Mouse (Mus musculus) hindbrain, embryonic 16.5 days (tissue): ENCODE measurements around the gene Rpl27a. TPM values are rescaled to one million over a fixed set of nuclear protein-coding genes. Genes with fewer than 3 reads are reported as not detected.

Source experiments
- ATAC-seq: fragments of 200-750 bp; cut with Nextera tagmentation; 2 replicates; pipeline ENCODE4 v1.8.0; 2017; ENCODE audit warnings: moderate TSS enrichment, moderate library complexity
- H3K27ac ChIP-seq: fragments of 300-500 bp; sonication (generic); 2 replicates; pipeline ENCODE4 v1.5.1; 2014; ENCODE audit warnings: low read depth, mild to moderate bottlenecking, control low read depth, low read length, moderate library complexity
- H3K27me3 ChIP-seq: fragments of 300-500 bp; sonication (generic); replicated peaks from 2 replicates; pipeline ENCODE4 v1.6.1; 2014; ENCODE audit warnings: low read length; ENCODE audit not compliant: control insufficient read depth, insufficient read depth
- H3K36me3 ChIP-seq: fragments of 300-500 bp; sonication (generic); 2 replicates; pipeline ENCODE4 v1.6.1; 2014; ENCODE audit warnings: mild to moderate bottlenecking, low read length, moderate library complexity, mixed read lengths; ENCODE audit not compliant: control insufficient read depth, insufficient read depth
- H3K4me1 ChIP-seq: fragments of 300-500 bp; sonication (generic); 2 replicates; pipeline ENCODE4 v1.6.1; 2014; ENCODE audit warnings: low read depth, low read length; ENCODE audit not compliant: control insufficient read depth, insufficient read depth
- H3K4me2 ChIP-seq: fragments of 300-500 bp; sonication (generic); 2 replicates; pipeline ENCODE4 v1.6.1; 2014; ENCODE audit warnings: mild to moderate bottlenecking, low read length, control low read depth, moderate library complexity
- H3K4me3 ChIP-seq: fragments of 300-500 bp; sonication (generic); 2 replicates; pipeline ENCODE4 v1.5.1; 2014; ENCODE audit warnings: mild to moderate bottlenecking, low read length, control low read depth, moderate library complexity
- H3K9ac ChIP-seq: fragments of 300-500 bp; sonication (generic); 2 replicates; pipeline ENCODE4 v1.6.1; 2014; ENCODE audit warnings: low read depth, mild to moderate bottlenecking, control low read depth, low read length, moderate library complexity
- H3K9me3 ChIP-seq: fragments of 300-500 bp; sonication (generic); 2 replicates; pipeline ENCODE4 v1.6.1; 2014; ENCODE audit warnings: mild to moderate bottlenecking, low read length, moderate library complexity; ENCODE audit not compliant: control insufficient read depth
- WGBS: fragments of 180-500 bp; shearing (Covaris S2); extraction: QIAGEN DNeasy Blood & Tissue Kit; methylation state at CpG from one replicate; pipeline ENCODE4 v1.1.7; 2014; 5-methylcytosine and 5-hydroxymethylcytosine counted together
- polyA plus RNA-seq: library from polyadenylated mRNA; unstranded; fragments of >200 nt; fragmentation: Nextera tagmentation; extraction: Ambion mirVana; gene quantifications from 2 replicates; pipeline ENCODE4 v1.2.1, GENCODE M21; 2015

Rpl27a gene
- polyA plus RNA-seq, 1 experiment from 2014 or later = 80.8 TPM

GRCm38 (mm10) chr7:109532691-109533090 is 13.7 kb downstream of the Rpl27a start:
- Histone ChIP-seq H3K9ac (no peak overlapping the region), H3K4me3 (no peak overlapping the region), H3K4me2 (no peak overlapping the region), H3K36me3 (no peaks in the 10 kb centered on the region), H3K27ac (no peak overlapping the region), H3K4me1 (peaks cover 11% of the 10 kb centered on the region), H3K27me3 (no peaks in the 10 kb centered on the region), H3K9me3 (no peaks in the 10 kb centered on the region)
- no peak for ATAC-seq
- 82% methylated on average over 3 of the region's 3 CpGs for WGBS

GRCm38 (mm10) chr7:109533129-109533528 is 14.2 kb downstream of the Rpl27a start:
- H3K4me1 ChIP-seq = peaks cover 11% of the 10 kb centered on the region
- no peak overlapping the region for H3K9ac ChIP-seq
- no peak overlapping the region for H3K4me3 ChIP-seq
- no peak overlapping the region for H3K4me2 ChIP-seq
- no peak overlapping the region for H3K27ac ChIP-seq
- no peaks in the 10 kb centered on the region for H3K27me3 ChIP-seq
- no peaks in the 10 kb centered on the region for H3K36me3 ChIP-seq
- no peaks in the 10 kb centered on the region for H3K9me3 ChIP-seq
- no peak for ATAC-seq
- 81% methylated on average over 4 of the region's 4 CpGs for WGBS

GRCm38 (mm10) chr7:109533888-109534287 is 14.9 kb downstream of the Rpl27a start:
- 84% methylated on average over 4 of the region's 4 CpGs for WGBS
- no peaks in the 10 kb centered on the region for H3K27me3 ChIP-seq
- H3K27ac ChIP-seq = no peak overlapping the region
- H3K4me1 ChIP-seq = peaks cover 11% of the 10 kb centered on the region
- no peaks in the 10 kb centered on the region for H3K9me3 ChIP-seq
- no peaks in the 10 kb centered on the region for H3K36me3 ChIP-seq
- no peak overlapping the region for H3K4me2 ChIP-seq
- H3K4me3 ChIP-seq = no peak overlapping the region
- no peak for ATAC-seq
- no peak overlapping the region for H3K9ac ChIP-seq

- no peak overlapping the region for H3K4me3 ChIP-seq
- H3K4me2 ChIP-seq = no peak overlapping the region
- H3K4me1 ChIP-seq = peaks cover 11% of the 10 kb centered on the region
- no peaks in the 10 kb centered on the region for H3K36me3 ChIP-seq
- no peak for ATAC-seq
- H3K9me3 ChIP-seq = no peaks in the 10 kb centered on the region
- WGBS = 93% methylated on average over 3 of the region's 3 CpGs
- H3K27me3 ChIP-seq = no peaks in the 10 kb centered on the region
- H3K27ac ChIP-seq = no peak overlapping the region
- H3K9ac ChIP-seq = no peak overlapping the region
These were observed 16.0 kb downstream of the Rpl27a start for GRCm38 (mm10) chr7:109534921-109535320.

GRCm38 (mm10) chr7:109536451-109536946 is 17.6 kb downstream of the Rpl27a start:
- H3K9ac ChIP-seq = no peak overlapping the region
- no peaks in the 10 kb centered on the region for H3K9me3 ChIP-seq
- no peak overlapping the region for H3K4me2 ChIP-seq
- H3K27ac ChIP-seq = peak overlapping the region; percentile 64
- WGBS = 29% methylated on average over 4 of the region's 4 CpGs
- H3K4me1 ChIP-seq = peaks cover 11% of the 10 kb centered on the region
- ATAC-seq = peak; percentile 93
- no peaks in the 10 kb centered on the region for H3K27me3 ChIP-seq
- no peak overlapping the region for H3K4me3 ChIP-seq
- H3K36me3 ChIP-seq = no peaks in the 10 kb centered on the region

GRCm38 (mm10) chr7:109540902-109541301 is 22.0 kb downstream of the Rpl27a start:
- Histone ChIP-seq H3K9me3 (no peaks in the 10 kb centered on the region), H3K36me3 (no peaks in the 10 kb centered on the region)
- ATAC-seq = no peak

GRCm38 (mm10) chr7:109541609-109542363 is 22.8 kb downstream of the Rpl27a start:
- Histone ChIP-seq H3K27me3 (no peaks in the 10 kb centered on the region), H3K4me1 (peaks cover 2% of the 10 kb centered on the region), H3K27ac (no peak overlapping the region), H3K4me3 (no peak overlapping the region), H3K9me3 (no peaks in the 10 kb centered on the region), H3K36me3 (no peaks in the 10 kb centered on the region), H3K9ac (no peak overlapping the region), H3K4me2 (no peak overlapping the region)
- ATAC-seq = no peak
- 91% methylated on average over 10 of the region's 10 CpGs for WGBS

More at GRCm38 (mm10) chr7:109540902-109541301, 22.0 kb downstream of the Rpl27a start:
- H3K4me1 ChIP-seq = peaks cover 10% of the 10 kb centered on the region
- H3K27ac ChIP-seq = no peak overlapping the region
- no peak overlapping the region for H3K9ac ChIP-seq
- H3K27me3 ChIP-seq = no peaks in the 10 kb centered on the region
- no peak overlapping the region for H3K4me3 ChIP-seq
- H3K4me2 ChIP-seq = no peak overlapping the region

GRCm38 (mm10) chr7:109542364-109542628 is 23.3 kb downstream of the Rpl27a start:
- WGBS = 95% methylated on average over 3 of the region's 3 CpGs

GRCm38 (mm10) chr7:109544792-109545191 is 25.8 kb downstream of the Rpl27a start:
- WGBS = 73% methylated on average over 5 of the region's 5 CpGs
- no peak overlapping the region for H3K9ac ChIP-seq

More at GRCm38 (mm10) chr7:109542364-109542628, 23.3 kb downstream of the Rpl27a start:
- Histone ChIP-seq H3K9ac (no peak overlapping the region), H3K4me1 (no peaks in the 10 kb centered on the region), H3K27me3 (no peaks in the 10 kb centered on the region), H3K4me3 (no peak overlapping the region), H3K9me3 (no peaks in the 10 kb centered on the region), H3K4me2 (no peak overlapping the region), H3K27ac (no peak overlapping the region), H3K36me3 (no peaks in the 10 kb centered on the region)
- no peak for ATAC-seq

More at GRCm38 (mm10) chr7:109544792-109545191, 25.8 kb downstream of the Rpl27a start:
- no peaks in the 10 kb centered on the region for H3K9me3 ChIP-seq
- no peaks in the 10 kb centered on the region for H3K36me3 ChIP-seq
- no peaks in the 10 kb centered on the region for H3K4me1 ChIP-seq
- no peak overlapping the region for H3K4me3 ChIP-seq
- ATAC-seq = no peak
- no peaks in the 10 kb centered on the region for H3K27me3 ChIP-seq
- no peak overlapping the region for H3K27ac ChIP-seq
- no peak overlapping the region for H3K4me2 ChIP-seq
